Mouse (Mus musculus): ENCODE measurements around the gene Phlda2. TPM values are rescaled to one million over a fixed set of nuclear protein-coding genes. Genes with fewer than 3 reads are reported as not detected.

Gene Phlda2
- polyA plus RNA-seq, 1 experiment: 0.15 TPM

DNA sequence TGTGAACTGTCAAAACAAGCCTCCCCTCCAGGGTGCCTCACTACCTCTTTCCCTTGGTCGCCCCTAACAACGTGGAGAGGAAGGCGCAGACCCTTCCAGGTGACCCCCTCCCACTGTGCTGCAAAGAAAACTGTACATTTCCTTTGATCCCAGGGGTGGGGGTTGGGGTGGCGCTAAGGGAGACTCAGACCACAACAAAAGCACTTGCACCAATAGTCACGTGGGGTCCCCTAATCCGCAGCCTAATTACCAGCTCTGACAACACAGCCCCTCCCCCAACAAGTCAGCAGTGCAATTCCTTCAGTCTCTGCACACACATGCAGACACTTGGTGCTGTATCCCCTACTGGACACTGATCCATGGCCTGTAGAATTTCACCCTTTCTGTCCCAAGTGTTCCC is 35.2 kb downstream of the Phlda2 start:
- Histone ChIP-seq H3K4me1 (ENCODE audit: control insufficient read depth, insufficient read depth, low read length) (no peaks in the 10 kb centered on the region), H3K27ac (ENCODE audit: insufficient read depth, low read length) (no peak overlapping the region), H3K4me3 (ENCODE audit: insufficient read depth, low read length) (no peak overlapping the region)
- TF ChIP-seq POLR2A (IDR thresholded peaks at IDR 0.05; ENCODE audit: extremely low read depth, insufficient read depth, low read length) (no peak), CTCF (IDR thresholded peaks at IDR 0.05; ENCODE audit: extremely low read depth, insufficient read depth, low read length) (no peak)

- TF ChIP-seq CTCF (IDR thresholded peaks at IDR 0.05; ENCODE audit: extremely low read depth, insufficient read depth, low read length): peak; percentile 85
- no peak for TF ChIP-seq POLR2A (IDR thresholded peaks at IDR 0.05; ENCODE audit: extremely low read depth, insufficient read depth, low read length)
- Histone ChIP-seq H3K27ac (ENCODE audit: insufficient read depth, low read length) (no peak overlapping the region), H3K4me1 (ENCODE audit: control insufficient read depth, insufficient read depth, low read length) (no peaks in the 10 kb centered on the region), H3K4me3 (ENCODE audit: insufficient read depth, low read length) (no peak overlapping the region)
Measured at GRCm38 (mm10) chr7:143466099-143466677, 36.8 kb downstream of the Phlda2 start.

DNA sequence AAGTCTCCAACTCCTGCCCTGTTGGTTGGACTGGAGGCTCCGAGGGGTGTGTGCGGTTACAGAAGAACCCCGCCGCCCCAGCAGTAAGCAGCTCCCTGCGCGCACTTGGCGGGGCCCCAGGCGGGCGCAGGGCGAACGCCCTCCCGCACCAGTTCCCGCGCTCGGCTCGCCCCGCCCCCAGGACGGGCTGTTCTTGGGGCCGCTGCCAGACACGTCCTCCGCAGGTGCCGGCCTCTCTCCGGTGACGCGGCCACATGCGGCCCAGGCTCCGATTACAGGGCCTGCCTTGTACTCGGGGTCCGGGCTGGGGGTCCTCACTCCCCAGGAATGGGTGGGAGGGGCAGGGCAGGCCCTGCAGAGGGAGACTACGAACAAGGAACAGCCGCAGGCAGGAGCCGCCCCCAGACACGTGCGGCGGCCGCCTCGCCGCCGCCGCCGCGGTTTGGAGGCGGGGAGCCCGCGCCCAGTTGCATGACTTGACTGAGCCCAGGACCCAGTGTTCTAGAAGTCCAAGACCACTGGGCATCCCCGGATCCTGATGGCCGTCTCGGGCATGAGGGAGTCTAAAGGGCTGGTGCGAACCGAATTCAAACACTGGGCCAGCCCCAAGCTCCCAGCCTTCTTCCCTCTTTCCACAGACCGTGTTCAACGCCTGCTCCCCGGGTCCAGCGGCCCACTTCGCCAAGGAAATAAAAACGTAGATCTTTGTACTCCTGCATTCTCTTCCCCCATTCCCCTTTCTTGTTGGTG is 38.0 kb downstream of the Phlda2 start:
- TF ChIP-seq CTCF (IDR thresholded peaks at IDR 0.05; ENCODE audit: extremely low read depth, insufficient read depth, low read length): no peak
- TF ChIP-seq POLR2A (IDR thresholded peaks at IDR 0.05; ENCODE audit: extremely low read depth, insufficient read depth, low read length): no peak
- Histone ChIP-seq H3K4me1 (ENCODE audit: control insufficient read depth, insufficient read depth, low read length) (no peaks in the 10 kb centered on the region), H3K27ac (ENCODE audit: insufficient read depth, low read length) (no peak overlapping the region), H3K4me3 (ENCODE audit: insufficient read depth, low read length) (no peak overlapping the region)

- TF ChIP-seq POLR2A (IDR thresholded peaks at IDR 0.05; ENCODE audit: extremely low read depth, insufficient read depth, low read length): no peak
- peak; percentile 82 for TF ChIP-seq CTCF (IDR thresholded peaks at IDR 0.05; ENCODE audit: extremely low read depth, insufficient read depth, low read length)
- no peak overlapping the region for H3K4me3 ChIP-seq (ENCODE audit: insufficient read depth, low read length)
- no peaks in the 10 kb centered on the region for H3K4me1 ChIP-seq (ENCODE audit: control insufficient read depth, insufficient read depth, low read length)
Measured at GRCm38 (mm10) chr7:143463865-143464415, 39.0 kb downstream of the Phlda2 start.

DNA sequence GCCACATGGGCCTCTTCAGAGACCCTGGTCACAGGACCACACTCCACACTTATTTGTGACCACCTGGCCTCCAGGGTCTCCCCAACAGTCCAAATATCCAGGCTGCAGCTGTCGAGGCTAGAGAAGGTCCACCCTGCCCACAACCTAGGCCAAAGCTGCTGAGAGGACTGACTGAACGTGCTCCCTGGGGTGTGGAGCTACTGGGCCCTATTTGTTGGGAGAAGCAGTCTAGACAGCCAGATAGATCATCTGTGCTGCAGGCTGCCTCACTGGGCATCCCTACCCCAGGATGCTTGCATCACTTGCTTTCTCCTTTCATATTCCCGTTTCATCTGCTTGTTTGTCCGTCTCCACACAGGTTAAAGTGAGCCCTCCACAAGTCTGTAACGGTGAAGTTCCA is 40.4 kb downstream of the Phlda2 start:
- Histone ChIP-seq H3K4me3 (ENCODE audit: insufficient read depth, low read length) (no peak overlapping the region), H3K4me1 (ENCODE audit: control insufficient read depth, insufficient read depth, low read length) (no peaks in the 10 kb centered on the region), H3K27ac (ENCODE audit: insufficient read depth, low read length) (no peak overlapping the region)
- TF ChIP-seq POLR2A (IDR thresholded peaks at IDR 0.05; ENCODE audit: extremely low read depth, insufficient read depth, low read length) (no peak), CTCF (IDR thresholded peaks at IDR 0.05; ENCODE audit: extremely low read depth, insufficient read depth, low read length) (no peak)

More at GRCm38 (mm10) chr7:143463865-143464415, 39.0 kb downstream of the Phlda2 start:
- no peak overlapping the region for H3K27ac ChIP-seq (ENCODE audit: insufficient read depth, low read length)

- no peak overlapping the region for H3K4me3 ChIP-seq (ENCODE audit: insufficient read depth, low read length)
- H3K4me1 ChIP-seq (ENCODE audit: control insufficient read depth, insufficient read depth, low read length): no peaks in the 10 kb centered on the region
- TF ChIP-seq POLR2A (IDR thresholded peaks at IDR 0.05; ENCODE audit: extremely low read depth, insufficient read depth, low read length) (no peak), CTCF (IDR thresholded peaks at IDR 0.05; ENCODE audit: extremely low read depth, insufficient read depth, low read length) (no peak)
- H3K27ac ChIP-seq (ENCODE audit: insufficient read depth, low read length): no peak overlapping the region
Measured at GRCm38 (mm10) chr7:143461920-143462319, 41.0 kb downstream of the Phlda2 start.

GRCm38 (mm10) chr7:143461294-143461870 is 41.6 kb downstream of the Phlda2 start:
- no peaks in the 10 kb centered on the region for H3K4me1 ChIP-seq (ENCODE audit: control insufficient read depth, insufficient read depth, low read length)
- H3K4me3 ChIP-seq (ENCODE audit: insufficient read depth, low read length): no peak overlapping the region; the same call in 1 of the 2 replicates
- H3K27ac ChIP-seq (ENCODE audit: insufficient read depth, low read length): no peak overlapping the region
- TF ChIP-seq CTCF (IDR thresholded peaks at IDR 0.05; ENCODE audit: extremely low read depth, insufficient read depth, low read length) (no peak), POLR2A (IDR thresholded peaks at IDR 0.05; ENCODE audit: extremely low read depth, insufficient read depth, low read length) (no peak)

- peak within 1 kb of the TSS; percentile 27 for H3K4me3 ChIP-seq (ENCODE audit: insufficient read depth, low read length)
- no peaks in the 10 kb centered on the region for H3K4me1 ChIP-seq (ENCODE audit: control insufficient read depth, insufficient read depth, low read length)
- TF ChIP-seq CTCF (IDR thresholded peaks at IDR 0.05; ENCODE audit: extremely low read depth, insufficient read depth, low read length) (no peak), POLR2A (IDR thresholded peaks at IDR 0.05; ENCODE audit: extremely low read depth, insufficient read depth, low read length) (0 out of 2 replicates have a peak, but pooled peaks have one; percentile 28)
- no peak within 1 kb of the TSS for H3K27ac ChIP-seq (ENCODE audit: insufficient read depth, low read length)
Measured at GRCm38 (mm10) chr7:143460874-143461273, 42.1 kb downstream of the Phlda2 start, which contains the start of gene Cdkn1c. TSS of gene Cdkn1c (minus strand) at chr7:143461050.

DNA sequence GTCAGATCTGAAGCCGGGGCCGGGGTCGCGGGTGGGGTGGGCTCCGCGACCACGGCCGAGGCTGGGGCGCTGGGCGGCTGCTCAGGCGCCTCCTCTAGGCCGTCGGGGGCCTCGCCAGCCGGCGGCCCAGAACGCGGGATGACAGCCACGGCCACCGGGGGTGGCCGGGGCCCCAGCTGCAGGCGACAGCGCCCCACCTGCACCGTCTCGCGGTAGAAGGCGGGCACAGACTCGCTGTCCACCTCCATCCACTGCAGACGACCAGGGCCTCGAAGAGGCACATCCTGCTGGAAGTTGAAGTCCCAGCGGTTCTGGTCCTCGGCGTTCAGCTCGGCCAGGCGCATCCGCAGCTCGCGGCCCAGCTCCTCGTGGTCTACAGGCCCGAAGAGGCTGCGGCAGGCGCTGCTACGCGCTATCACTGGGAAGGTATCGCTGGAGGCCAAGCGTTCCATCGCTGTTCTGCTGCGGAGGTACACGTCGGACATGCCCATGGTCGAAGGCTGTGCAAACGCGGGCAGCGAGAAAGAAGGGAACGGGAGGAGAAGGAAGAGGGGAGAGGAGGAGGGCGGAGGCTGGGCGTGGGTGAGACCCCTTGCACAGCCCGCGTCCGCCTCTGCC is 42.6 kb downstream of the Phlda2 start:
- no peaks in the 10 kb centered on the region for H3K4me1 ChIP-seq (ENCODE audit: control insufficient read depth, insufficient read depth, low read length)
- no peak overlapping the region for H3K27ac ChIP-seq (ENCODE audit: insufficient read depth, low read length)
- peak overlapping the region; percentile 27 for H3K4me3 ChIP-seq (ENCODE audit: insufficient read depth, low read length)
- no peak for TF ChIP-seq CTCF (IDR thresholded peaks at IDR 0.05; ENCODE audit: extremely low read depth, insufficient read depth, low read length)
- TF ChIP-seq POLR2A (IDR thresholded peaks at IDR 0.05; ENCODE audit: extremely low read depth, insufficient read depth, low read length): no peak

Measured in cortical plate, adult 2 months (tissue).